Mouse (Mus musculus) thymus, adult 2 months (tissue): Measurements from ENCODE around the gene Plekhb1.

Experiments
- CTCF ChIP-seq: fragments of 200-500 bp; IDR thresholded peaks from 2 replicates; pipeline ENCODE4 v1.5.1; 2012; ENCODE audit warnings: mild to moderate bottlenecking, control low read depth, low read length, moderate library complexity, borderline replicate concordance; ENCODE audit not compliant: control insufficient read depth, poor library complexity, insufficient read depth; ENCODE audit errors: extremely low read depth
- POLR2A ChIP-seq: fragments of 200-500 bp; IDR thresholded peaks from 2 replicates; pipeline ENCODE4 v1.6.1; 2012; ENCODE audit warnings: mild to moderate bottlenecking, low read length, control low read depth, moderate library complexity; ENCODE audit not compliant: control insufficient read depth, poor library complexity, insufficient read depth; ENCODE audit errors: extremely low read depth

GRCm38 (mm10) chr7:100688471-100688870, 26.3 kb upstream of the Plekhb1 start:
- TF ChIP-seq CTCF (no peak), POLR2A (no peak)
